Mouse (Mus musculus) gastrocnemius, adult 8-10 months (tissue): ENCODE data around the gene Olfr459. TPM values are rescaled to one million over a fixed set of nuclear protein-coding genes. Genes with fewer than 3 reads are reported as not detected.

ENCODE experiments used
- DNase-seq, 2 experiments: peaks; one replicate each; pipeline ENCODE4 v3.0.0; 2022; ENCODE audit warnings: low spot score in 2 of 2
- total RNA-seq, 4 experiments: library from RNA; stranded (reverse); gene quantifications; 2 replicates each; pipeline ENCODE4 v1.2.4; 2022

The Olfr459 gene
- not detected for total RNA-seq

DNA sequence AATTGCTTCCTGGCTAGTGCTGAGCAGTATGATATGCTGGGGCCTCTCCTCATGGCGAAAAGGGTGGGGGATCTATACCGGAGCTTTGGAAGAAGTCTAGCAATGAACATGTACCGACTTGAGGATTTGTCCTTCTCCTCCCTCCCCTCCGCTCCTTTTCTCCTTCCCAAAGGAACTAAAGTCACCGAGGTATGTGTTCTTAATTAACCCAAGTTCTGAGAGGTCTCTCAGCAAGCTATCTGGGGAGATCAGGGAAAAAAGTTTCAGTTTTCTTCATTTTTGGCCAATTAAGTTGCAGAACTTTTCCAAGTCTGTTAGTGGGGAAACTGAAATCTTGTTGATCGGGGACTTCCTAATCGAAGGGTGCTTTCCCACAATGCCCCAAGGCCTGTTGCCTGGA, at the start of gene Olfr459:
Gene Olfr459 (minus strand): TSS at position 101 of the 400 bp plus-strand sequence.
- DNase-seq, result no peak

DNA sequence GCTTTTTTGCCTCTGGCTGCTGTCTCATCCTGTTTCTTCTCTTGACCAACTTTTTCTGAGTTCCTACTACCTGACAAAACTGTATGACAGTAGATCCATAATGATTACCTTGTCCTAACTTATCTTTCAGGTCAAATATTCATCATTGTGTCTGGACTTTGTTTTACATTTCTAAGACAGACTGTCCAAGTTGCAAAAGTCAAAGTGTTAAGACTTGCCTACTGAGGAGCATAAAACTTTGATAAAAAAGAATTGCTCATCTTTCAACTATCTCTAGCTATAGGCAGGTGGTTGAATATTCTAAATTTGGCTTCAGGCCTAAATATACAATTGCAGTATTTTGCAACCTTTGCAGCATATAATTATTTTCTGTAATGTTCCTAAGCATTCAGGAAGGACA, 49.1 kb upstream of the Olfr459 start:
- no peak for DNase-seq

- DNase-seq, result no peak
Measured at GRCm38 (mm10) chr6:41786700-41787099, 11.7 kb upstream of the Olfr459 start.

GRCm38 (mm10) chr6:41775721-41776120, 744 bp upstream of the Olfr459 start:
- DNase-seq, result no peak

DNA sequence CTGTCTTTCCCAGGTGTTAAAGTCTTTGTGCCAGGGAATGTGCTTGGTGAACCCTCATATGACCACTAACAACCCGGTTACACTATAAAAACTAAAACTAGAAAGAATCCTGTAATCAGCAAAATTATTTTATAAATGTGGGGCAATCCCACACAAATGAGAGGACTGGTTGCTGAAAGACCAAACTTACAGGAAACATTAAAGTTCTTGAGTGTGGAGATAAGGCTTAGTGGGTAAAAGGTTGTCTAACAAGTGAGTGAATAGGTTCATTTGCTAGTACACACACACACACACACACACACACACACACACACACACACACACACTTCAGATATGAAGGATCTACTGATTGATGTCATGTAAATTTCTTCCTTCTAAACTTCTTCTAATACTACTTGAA, 5.1 kb downstream of the Olfr459 start:
- DNase-seq, result no peak

- no peak for DNase-seq
Measured at GRCm38 (mm10) chr6:41764306-41764705, 10.7 kb downstream of the Olfr459 start.

- DNase-seq, result no peak
Measured at GRCm38 (mm10) chr6:41762370-41762757, 12.6 kb downstream of the Olfr459 start.

- DNase-seq, result peak; percentile 5 to 8
Measured at GRCm38 (mm10) chr6:41761702-41762369, 13.1 kb downstream of the Olfr459 start.

- DNase-seq, result no peak
Measured at GRCm38 (mm10) chr6:41759618-41760017, 15.4 kb downstream of the Olfr459 start.

DNA sequence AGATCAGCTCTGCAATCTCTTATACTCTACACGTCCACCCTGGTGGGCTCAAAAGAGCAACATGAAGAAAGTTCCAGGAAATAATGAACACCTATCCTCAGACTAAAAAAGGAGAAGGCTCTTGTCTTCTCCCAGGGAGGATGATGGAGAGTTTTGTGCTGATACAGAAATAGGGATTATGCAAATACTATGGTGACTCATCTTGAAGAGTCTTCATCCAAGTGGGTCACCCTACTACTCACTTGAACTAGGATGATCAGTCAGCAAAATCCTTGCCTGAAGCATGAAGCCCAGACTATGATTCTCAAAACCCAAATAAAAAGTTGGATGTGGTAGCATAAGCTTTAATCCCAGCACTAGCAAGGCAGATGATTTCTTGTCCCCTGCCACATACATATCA, 16.6 kb downstream of the Olfr459 start:
- no peak for DNase-seq

DNA sequence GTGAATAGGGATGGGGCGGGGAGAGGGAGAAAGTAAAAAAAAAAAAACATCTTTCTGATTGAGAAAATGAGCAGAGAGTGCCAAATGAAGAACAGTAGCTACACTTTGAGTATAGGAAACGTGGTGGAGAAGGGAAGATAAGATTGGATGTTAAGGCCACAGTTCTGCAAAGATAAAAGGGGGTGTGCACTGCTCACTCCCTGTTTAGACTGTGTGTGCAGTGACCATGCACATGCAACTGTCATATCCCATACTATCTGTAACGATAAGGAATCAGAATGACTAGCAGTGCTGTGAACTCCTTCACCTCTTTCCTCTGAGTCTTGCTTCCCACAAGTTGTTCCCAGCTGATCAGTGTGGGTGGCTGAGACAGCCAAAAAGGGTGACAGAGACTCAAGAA, 17.8 kb downstream of the Olfr459 start:
- no peak for DNase-seq

DNA sequence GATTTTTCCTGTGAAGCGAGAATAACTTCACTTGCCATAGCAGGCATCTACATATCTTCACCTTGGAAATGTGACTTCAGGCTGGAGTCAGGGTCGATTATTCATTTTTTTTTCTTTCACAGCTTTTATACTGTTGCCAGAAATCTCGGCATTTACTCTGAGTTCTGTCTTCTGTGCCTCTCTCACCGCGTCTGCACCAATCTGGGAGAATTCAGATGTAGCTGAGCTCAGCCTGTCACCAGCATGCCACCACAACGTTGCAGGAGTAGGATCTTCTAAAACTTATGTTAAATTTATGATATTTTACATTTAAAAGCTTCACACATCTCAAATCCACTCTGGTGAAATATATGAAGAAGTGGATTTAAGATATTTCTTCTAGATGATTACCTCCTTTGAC, 20.4 kb downstream of the Olfr459 start:
- no peak for DNase-seq

- DNase-seq, result no peak
Measured at GRCm38 (mm10) chr6:41744664-41745392, 30.1 kb downstream of the Olfr459 start.

- no peak for DNase-seq
Measured at GRCm38 (mm10) chr6:41741101-41741500, 33.9 kb downstream of the Olfr459 start.

DNA sequence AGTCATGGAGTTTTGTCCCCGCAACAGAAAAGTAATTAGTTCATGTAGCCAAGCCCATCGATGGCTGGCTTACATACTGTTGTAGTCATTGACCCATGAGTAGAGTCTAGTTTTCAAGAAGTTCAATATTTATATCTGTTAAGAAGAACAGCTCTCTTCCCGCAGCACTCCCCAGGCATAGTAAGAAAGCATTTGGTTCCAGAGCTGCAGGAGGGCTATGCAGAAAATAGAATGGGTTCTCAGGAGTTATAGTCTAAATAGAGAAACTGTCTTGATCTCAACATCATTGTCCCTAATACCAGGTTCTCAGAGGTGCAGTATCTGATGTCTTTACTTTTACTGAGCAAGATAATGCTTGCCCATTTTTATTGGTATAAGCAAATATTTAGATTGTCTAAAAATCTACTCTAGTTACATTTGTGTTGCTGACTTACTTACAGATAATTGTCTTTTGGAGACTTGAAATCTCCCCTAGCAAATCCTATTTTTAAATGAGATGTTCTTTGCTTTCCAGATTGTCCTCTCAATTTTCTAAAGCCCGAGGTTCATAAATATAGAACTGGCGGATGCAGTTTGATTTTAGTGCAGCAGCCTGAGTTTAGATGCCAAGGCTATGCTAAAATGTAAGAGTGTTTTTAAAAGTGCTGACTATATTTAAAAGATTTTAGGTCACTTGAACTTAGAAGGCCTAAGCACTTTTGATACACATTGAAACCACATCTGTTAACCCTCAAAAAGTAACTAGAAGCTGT, 40.1 kb downstream of the Olfr459 start:
- DNase-seq, result no peak

DNA sequence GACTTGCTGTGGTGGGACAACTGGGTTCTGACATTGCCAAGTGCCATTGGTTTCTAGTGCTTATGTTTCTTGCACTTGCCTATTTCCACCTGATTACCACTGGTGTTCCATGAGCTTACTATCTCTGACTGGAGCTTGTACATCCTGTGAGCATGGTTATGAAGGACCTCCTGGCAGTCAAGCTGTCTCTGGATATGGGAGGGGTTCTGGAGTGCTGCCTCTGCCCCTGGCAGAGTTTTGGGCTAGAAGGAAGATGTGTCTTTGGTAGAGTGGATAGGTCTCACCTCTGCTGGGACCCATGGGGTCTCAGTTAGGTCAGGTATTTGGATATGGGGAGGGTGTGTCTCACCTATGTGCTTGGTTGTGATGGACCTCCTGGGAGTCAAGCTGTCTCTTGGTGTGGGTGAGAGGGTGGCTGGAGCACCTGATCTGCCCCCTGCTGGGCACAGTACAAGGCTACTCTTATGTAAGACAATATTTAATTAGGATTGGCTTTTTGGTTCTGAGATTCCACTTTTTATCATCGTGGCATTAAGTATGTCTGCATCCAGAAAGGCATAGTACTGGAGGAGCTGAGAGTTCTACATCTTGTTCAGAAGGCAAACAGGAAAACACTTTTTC, 46.9 kb downstream of the Olfr459 start:
- no peak for DNase-seq

DNA sequence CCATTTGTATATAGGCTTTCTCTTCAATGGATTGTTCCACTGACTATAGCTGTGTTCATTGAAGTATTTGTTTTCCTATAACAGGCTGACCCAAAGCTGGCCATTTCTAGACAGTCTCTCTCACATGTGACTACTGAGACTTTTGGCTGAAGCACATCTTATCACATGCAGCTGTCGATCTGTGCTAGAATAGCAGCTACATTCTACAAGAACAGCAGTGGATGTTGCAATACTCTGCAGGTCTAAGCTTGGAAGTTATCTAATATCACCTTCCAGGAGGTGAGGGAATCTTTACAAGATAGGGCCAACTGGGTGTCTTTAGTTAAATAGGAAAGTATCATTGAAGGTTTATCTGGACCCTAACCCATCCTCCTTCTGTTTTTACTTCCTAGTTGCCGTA, 53.5 kb downstream of the Olfr459 start:
- no peak for DNase-seq

Other genes starting within 250 kb of the Olfr459 start
- gene Ephb6, start 169.7 kb downstream of the Olfr459 start, total RNA-seq, result 1 to 10 TPM in 1 of 4 experiments, under 1 TPM in 3; 0.39 to 1.2 (median 0.71) TPM
- not detected for gene Trpv6, start 138.8 kb downstream of the Olfr459 start, total RNA-seq
- gene Trpv5, start 94.4 kb downstream of the Olfr459 start, total RNA-seq, result not detected
- gene Llcfc1, start 90.7 kb downstream of the Olfr459 start, total RNA-seq, result not detected
- gene Kel, start 70.8 kb downstream of the Olfr459 start, total RNA-seq, result not detected
- not detected for gene Pip, start 72.4 kb upstream of the Olfr459 start, total RNA-seq
- not detected for gene Sval2, start 77.8 kb upstream of the Olfr459 start, total RNA-seq
- gene Sval1, start 176.5 kb upstream of the Olfr459 start, total RNA-seq, result not detected
- gene Sval3, start 193.0 kb upstream of the Olfr459 start, total RNA-seq, result not detected